Mouse (Mus musculus): ENCODE measurements around the gene Kmt2e.

DNA sequence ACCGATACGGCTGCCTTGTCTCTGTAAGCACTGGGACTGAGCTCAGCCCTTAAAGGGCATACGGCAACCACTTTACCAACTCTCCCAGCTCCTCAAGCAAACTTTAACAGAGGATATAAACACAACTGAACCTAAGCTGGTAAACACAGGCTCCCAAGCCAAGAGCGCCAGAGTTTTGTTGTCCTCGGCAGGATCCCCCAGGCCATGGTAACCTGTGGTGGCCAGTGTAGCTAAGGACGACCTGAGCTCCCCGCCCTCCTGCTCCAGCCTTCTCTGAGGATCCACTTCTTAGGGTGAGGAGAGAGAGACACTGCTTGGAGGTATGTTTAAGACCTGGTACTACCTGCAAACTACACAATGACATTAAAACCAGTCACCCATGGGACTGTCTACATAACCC is 78.3 kb downstream of the Kmt2e start:
- no peak for TF ChIP-seq POLR2A (IDR thresholded peaks at IDR 0.05; ENCODE audit: insufficient read depth, low read depth, low read length)
- no peak for TF ChIP-seq CTCF (IDR thresholded peaks at IDR 0.05; ENCODE audit: insufficient read depth, low read depth, low read length)

Measured in olfactory bulb, adult 2 months (tissue).